ENCODE assay signal across 15 mouse cellular contexts in the genomic region with DNA sequence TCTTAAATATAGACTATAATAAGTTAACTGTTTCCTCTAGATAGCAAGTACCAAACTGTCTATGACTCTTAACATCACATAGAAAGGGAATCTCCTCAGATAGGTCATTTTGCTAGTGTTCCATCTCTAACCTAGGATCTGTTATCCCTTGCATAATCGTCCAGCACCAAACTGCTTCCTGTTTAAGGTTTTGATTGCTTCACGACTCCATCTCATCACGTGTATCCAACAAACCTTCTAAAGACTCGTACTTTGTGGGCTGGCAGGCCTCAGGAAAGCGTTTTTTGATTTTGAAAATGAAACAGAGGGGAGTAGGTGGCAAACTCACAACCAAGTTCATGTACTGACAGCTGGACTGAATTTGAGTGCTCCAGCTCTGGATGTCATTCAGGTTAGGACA.
"Had no signal": no experiment of that assay in that cellular context is flagged by ENCODE, and none has a peak within 500 bp of the region (broad histone marks: within the 10 kb centered on the region; RNA-seq: fewer than 3 reads in every experiment).

No protein-coding gene starts in this region.

- H3K4me3 ChIP-seq: intestine, embryonic 15.5 days; kidney, embryonic 15.5 days; left cerebral cortex, adult 2 months; liver, embryonic 13.5 days; neural tube, embryonic 12.5 days had no signal

- ATAC-seq: intestine, embryonic 15.5 days had no signal

- H3K4me1 ChIP-seq: intestine, embryonic 15.5 days; kidney, embryonic 15.5 days; liver, embryonic 13.5 days; neural tube, embryonic 12.5 days had no signal

- DNase-seq: kidney, adult 11 months; kidney, adult 8-10 months; kidney, postnatal 10 days; kidney, postnatal 36 days; layer of hippocampus, postnatal 36 days; liver, embryonic 13.5 days; lung, embryonic 14.5 days; lung, postnatal 10 days; midbrain, embryonic 14.5 days; right cerebral cortex, postnatal 4 days; thymus, postnatal 36 days had no signal
